Mouse (Mus musculus) cerebellum, adult (tissue): ENCODE results near the gene Tm6sf2.

Source experiments
- ATAC-seq: cut with Nextera tagmentation; 2 replicates; pipeline ENCODE4 v1.9.2; 2017; ENCODE audit warnings: mild to moderate bottlenecking, moderate library complexity, mixed read lengths; ENCODE audit not compliant: insufficient number of reproducible peaks, low FRiP score, low TSS enrichment

The Tm6sf2 gene

GRCm38 (mm10) chr8:70087836-70088650 lies 15.3 kb downstream of the Tm6sf2 start:
- ATAC-seq, result no peak

GRCm38 (mm10) chr8:70089296-70089960 lies 16.7 kb downstream of the Tm6sf2 start:
- no peak for ATAC-seq

GRCm38 (mm10) chr8:70092786-70093185 lies 20.1 kb downstream of the Tm6sf2 start:
- no peak for ATAC-seq

- ATAC-seq, result no peak
These were observed 26.6 kb downstream of the Tm6sf2 start for GRCm38 (mm10) chr8:70099276-70099675.

GRCm38 (mm10) chr8:70100241-70100640 lies 27.5 kb downstream of the Tm6sf2 start:
- no peak for ATAC-seq

- peak; percentile 49; the same call in 1 of the 2 replicates for ATAC-seq
These were observed 31.8 kb downstream of the Tm6sf2 start for GRCm38 (mm10) chr8:70104506-70104905.

- ATAC-seq, result no peak
These were observed 32.2 kb downstream of the Tm6sf2 start for GRCm38 (mm10) chr8:70104922-70105321.

GRCm38 (mm10) chr8:70110451-70110850 lies 37.7 kb downstream of the Tm6sf2 start:
- no peak for ATAC-seq

GRCm38 (mm10) chr8:70111192-70111795 lies 38.6 kb downstream of the Tm6sf2 start:
- ATAC-seq, result no peak

GRCm38 (mm10) chr8:70112401-70113016 lies 39.8 kb downstream of the Tm6sf2 start:
- ATAC-seq, result no peak

GRCm38 (mm10) chr8:70114488-70114887 lies 41.8 kb downstream of the Tm6sf2 start:
- ATAC-seq, result no peak

GRCm38 (mm10) chr8:70114892-70115291 lies 42.2 kb downstream of the Tm6sf2 start:
- ATAC-seq, result no peak

- ATAC-seq, result no peak
These were observed 44.9 kb downstream of the Tm6sf2 start for GRCm38 (mm10) chr8:70117611-70118010.

- ATAC-seq, result no peak
These were observed 46.3 kb downstream of the Tm6sf2 start for GRCm38 (mm10) chr8:70118726-70119700.

GRCm38 (mm10) chr8:70120667-70121066 lies 47.9 kb downstream of the Tm6sf2 start, which contains the start of gene Ncan:
TSS of gene Ncan (minus strand) at chr8:70120873.
- peak; percentile 89 for ATAC-seq

- no peak for ATAC-seq
These were observed 50.1 kb downstream of the Tm6sf2 start for GRCm38 (mm10) chr8:70122863-70123262.

- ATAC-seq, result no peak
These were observed 52.3 kb downstream of the Tm6sf2 start for GRCm38 (mm10) chr8:70124992-70125391.

- no peak for ATAC-seq
These were observed 55.7 kb downstream of the Tm6sf2 start for GRCm38 (mm10) chr8:70128435-70128834.

GRCm38 (mm10) chr8:70129309-70129952 lies 56.7 kb downstream of the Tm6sf2 start:
- ATAC-seq, result no peak
